Mouse (Mus musculus): Measurements from ENCODE around the gene Akirin2. TPM values are rescaled to one million over a fixed set of nuclear protein-coding genes. Genes with fewer than 3 reads are reported as not detected.

The Akirin2 gene
- polyA plus RNA-seq, 1 experiment from 2014 or later: 32.2 TPM

DNA sequence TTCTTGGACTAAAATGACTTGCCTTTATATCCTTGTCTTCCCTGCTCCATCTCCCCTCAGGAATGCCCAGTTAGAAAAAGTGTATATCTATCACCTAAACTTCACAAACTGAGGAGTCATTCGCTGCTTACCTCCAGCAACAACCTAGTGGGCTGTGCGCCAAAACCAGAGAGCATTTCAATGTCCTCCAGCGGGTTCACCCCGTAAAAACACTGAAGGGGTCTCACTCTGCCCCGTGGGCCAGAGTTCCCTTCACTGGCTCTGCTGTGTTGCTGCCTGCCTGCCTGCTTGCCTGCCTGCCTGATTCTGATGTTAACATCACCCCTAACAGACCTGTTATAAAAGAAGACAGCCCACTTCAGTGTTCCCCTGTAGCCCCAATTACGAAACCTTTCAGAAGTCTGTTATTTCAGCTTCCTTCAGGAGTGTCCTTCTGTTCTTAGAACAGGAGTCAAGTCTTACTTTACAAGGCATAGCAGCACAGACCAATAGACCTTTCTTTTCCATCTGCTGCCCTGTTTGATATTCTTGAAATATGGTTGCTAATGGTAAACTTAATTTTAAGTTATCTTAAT, 62.9 kb downstream of the Akirin2 start:
- Histone ChIP-seq H3K27ac (ENCODE audit: low read depth, low read length) (no peak overlapping the region), H3K4me3 (ENCODE audit: low read depth, low read length) (peak overlapping the region; percentile 72)
- ATAC-seq: no peak

DNA sequence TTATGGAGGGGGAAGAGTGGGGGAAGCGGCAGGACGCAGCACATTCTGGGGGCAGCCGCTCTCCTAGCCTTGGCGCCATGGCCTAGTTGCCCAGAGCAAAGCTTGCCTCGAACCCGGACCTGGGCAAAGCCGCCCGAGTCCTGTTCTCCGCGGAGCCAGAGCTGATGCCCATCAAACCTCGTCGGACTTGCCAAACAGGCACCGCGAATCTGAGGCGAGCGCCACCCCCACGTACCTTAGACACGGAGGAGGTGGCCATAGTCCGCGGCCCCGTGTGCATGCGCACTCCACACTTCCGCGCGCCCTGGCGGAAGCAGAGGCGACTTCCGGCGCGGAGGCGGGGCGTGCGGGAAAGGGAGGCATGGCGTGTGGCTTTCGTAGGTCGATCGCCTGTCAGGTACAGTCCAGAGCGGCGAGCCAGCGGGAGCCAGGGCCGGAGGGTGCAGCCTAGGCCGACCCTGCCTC, 63.9 kb downstream of the Akirin2 start, which contains the start of the genes Orc3 and Rars2:
Gene Orc3 (minus strand): TSS at position 315 of the 465 bp plus-strand sequence.
Gene Rars2 (plus strand): TSS at position 328 of the 465 bp plus-strand sequence.
- Histone ChIP-seq H3K4me3 (ENCODE audit: low read depth, low read length) (peak within 1 kb of the TSS; percentile 72), H3K27ac (ENCODE audit: low read depth, low read length) (peak within 1 kb of the TSS; percentile 58), H3K36me3 (ENCODE audit: control insufficient read depth, insufficient read depth) (peaks cover 2% of the 10 kb centered on the region; the same call in 1 of the 2 replicates), H3K4me1 (replicated peaks; ENCODE audit: control insufficient read depth, insufficient read depth, low read length) (peaks cover 7% of the 10 kb centered on the region), H3K9me3 (ENCODE audit: control insufficient read depth) (no peaks in the 10 kb centered on the region), H3K4me2 (replicated peaks; ENCODE audit: low read depth) (peak within 1 kb of the TSS; percentile 79), H3K27me3 (replicated peaks; ENCODE audit: control insufficient read depth, insufficient read depth, low read length) (no peaks in the 10 kb centered on the region), H3K9ac (ENCODE audit: low read depth, low read length) (peak within 1 kb of the TSS; percentile 64)
- ATAC-seq: peak; percentile 99
- TF ChIP-seq CTCF (IDR thresholded peaks at IDR 0.05; ENCODE audit: low read depth): peak; percentile 52
- under 1% methylated on average over 42 of the region's 42 CpGs for WGBS

More for the DNA sequence above, 62.9 kb downstream of the Akirin2 start:
- no peaks in the 10 kb centered on the region for H3K9me3 ChIP-seq (ENCODE audit: control insufficient read depth)
- 64% methylated on average over 6 of the region's 6 CpGs for WGBS
- H3K4me1 ChIP-seq (replicated peaks; ENCODE audit: control insufficient read depth, insufficient read depth, low read length): peaks cover 7% of the 10 kb centered on the region
- peaks cover 11% of the 10 kb centered on the region; the same call in 1 of the 2 replicates for H3K36me3 ChIP-seq (ENCODE audit: control insufficient read depth, insufficient read depth)
- H3K27me3 ChIP-seq (replicated peaks; ENCODE audit: control insufficient read depth, insufficient read depth, low read length): no peaks in the 10 kb centered on the region
- no peak for TF ChIP-seq CTCF (IDR thresholded peaks at IDR 0.05; ENCODE audit: low read depth)
- H3K9ac ChIP-seq (ENCODE audit: low read depth, low read length): peak overlapping the region; percentile 64; the same call in 1 of the 2 replicates
- peak overlapping the region; percentile 79 for H3K4me2 ChIP-seq (replicated peaks; ENCODE audit: low read depth)

DNA sequence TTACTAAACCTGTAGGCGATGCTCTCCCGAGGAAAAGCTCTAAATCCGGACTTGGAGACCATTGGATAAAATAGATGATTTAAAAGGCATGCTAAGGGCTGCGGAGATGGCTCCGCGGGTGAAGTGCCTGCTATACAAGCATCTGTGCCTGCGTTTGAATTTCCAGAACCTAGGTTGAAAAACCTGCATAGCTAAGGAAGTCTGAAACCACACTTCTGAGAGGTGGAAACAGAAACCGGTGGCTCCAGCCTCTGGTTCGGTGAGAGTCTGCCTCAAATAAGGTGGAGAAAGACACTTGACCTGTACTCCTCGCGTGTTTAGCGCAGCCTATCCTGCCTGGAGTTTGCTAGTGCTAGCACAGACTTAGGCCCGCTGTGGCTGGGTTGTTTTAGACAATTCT, 64.6 kb downstream of the Akirin2 start:
- Histone ChIP-seq H3K4me1 (replicated peaks; ENCODE audit: control insufficient read depth, insufficient read depth, low read length) (peaks cover 7% of the 10 kb centered on the region), H3K27ac (ENCODE audit: low read depth, low read length) (peak overlapping the region; percentile 58), H3K9me3 (ENCODE audit: control insufficient read depth) (no peaks in the 10 kb centered on the region), H3K9ac (ENCODE audit: low read depth, low read length) (peak overlapping the region; percentile 64), H3K4me3 (ENCODE audit: low read depth, low read length) (peak overlapping the region; percentile 72), H3K4me2 (replicated peaks; ENCODE audit: low read depth) (peak overlapping the region; percentile 79), H3K36me3 (ENCODE audit: control insufficient read depth, insufficient read depth) (no peaks in the 10 kb centered on the region), H3K27me3 (replicated peaks; ENCODE audit: control insufficient read depth, insufficient read depth, low read length) (no peaks in the 10 kb centered on the region)
- WGBS: under 1% methylated on average over 13 of the region's 13 CpGs
- no peak for TF ChIP-seq CTCF (IDR thresholded peaks at IDR 0.05; ENCODE audit: low read depth)
- ATAC-seq: no peak

DNA sequence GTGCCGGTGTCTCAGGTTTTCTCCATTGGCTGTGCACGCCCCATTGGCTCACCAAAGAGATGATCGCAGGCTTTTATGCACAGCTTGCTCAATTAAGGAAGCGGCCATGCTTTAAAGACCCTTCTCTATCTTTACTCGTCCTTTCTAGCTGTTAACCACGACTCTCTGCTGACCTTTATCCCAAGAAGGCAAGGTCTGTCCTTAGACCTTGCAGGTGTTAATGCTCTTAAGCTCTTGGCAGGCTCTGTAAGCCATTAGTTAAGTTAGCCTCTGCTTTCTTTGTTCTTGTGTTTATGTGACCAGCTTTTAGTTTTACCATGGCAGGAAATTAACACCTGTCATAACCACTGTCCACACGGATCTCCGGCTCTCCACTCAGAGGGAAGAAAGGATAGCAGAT, 65.4 kb downstream of the Akirin2 start:
- WGBS: 43% methylated on average over 8 of the region's 8 CpGs
- Histone ChIP-seq H3K27me3 (replicated peaks; ENCODE audit: control insufficient read depth, insufficient read depth, low read length) (no peaks in the 10 kb centered on the region), H3K4me3 (ENCODE audit: low read depth, low read length) (peak overlapping the region; percentile 72), H3K9ac (ENCODE audit: low read depth, low read length) (no peak overlapping the region), H3K9me3 (ENCODE audit: control insufficient read depth) (no peaks in the 10 kb centered on the region), H3K4me2 (replicated peaks; ENCODE audit: low read depth) (peak overlapping the region; percentile 79), H3K4me1 (replicated peaks; ENCODE audit: control insufficient read depth, insufficient read depth, low read length) (peaks cover 7% of the 10 kb centered on the region), H3K36me3 (ENCODE audit: control insufficient read depth, insufficient read depth) (no peaks in the 10 kb centered on the region), H3K27ac (ENCODE audit: low read depth, low read length) (0 out of 2 replicates have a peak overlapping the region, but pooled peaks have one; percentile 58)
- ATAC-seq: no peak
- TF ChIP-seq CTCF (IDR thresholded peaks at IDR 0.05; ENCODE audit: low read depth): no peak

Other genes with a start within 250 kb of the Akirin2 start
- gene Orc3, start 64.0 kb downstream of the Akirin2 start, polyA plus RNA-seq (2015; fragmentation: Nextera tagmentation; extraction: Ambion mirVana): 28.3 and 30.5 TPM in 2 replicates
- 27.4 and 31.1 TPM in 2 replicates for gene Rars2, start 64.0 kb downstream of the Akirin2 start, polyA plus RNA-seq (2015; fragmentation: Nextera tagmentation; extraction: Ambion mirVana)
- 25.2 and 27.0 TPM in 2 replicates for gene Slc35a1, start 136.5 kb downstream of the Akirin2 start, polyA plus RNA-seq (2015; fragmentation: Nextera tagmentation; extraction: Ambion mirVana)
- 0.17 TPM in 1 of 2 replicates, not detected in the other for gene Cfap206, start 179.3 kb downstream of the Akirin2 start, polyA plus RNA-seq (2015; fragmentation: Nextera tagmentation; extraction: Ambion mirVana)
- gene Gm136, start 205.3 kb downstream of the Akirin2 start, polyA plus RNA-seq (2015; fragmentation: Nextera tagmentation; extraction: Ambion mirVana): not detected in 2 replicates
- gene Smim8, start 227.5 kb downstream of the Akirin2 start, polyA plus RNA-seq (2015; fragmentation: Nextera tagmentation; extraction: Ambion mirVana): 59.1 and 60.1 TPM in 2 replicates

All from intestine, postnatal 0 days (tissue).